Mouse (Mus musculus) liver, embryonic 14.5 days (tissue): ENCODE results near the gene Ptpn11. TPM values are rescaled to one million over a fixed set of nuclear protein-coding genes. Genes with fewer than 3 reads are reported as not detected.

ENCODE experiments used
- ATAC-seq: fragments of 200-750 bp; cut with Nextera tagmentation; 2 replicates; pipeline ENCODE4 v1.8.0; 2017; ENCODE audit warnings: moderate number of reproducible peaks, mild to moderate bottlenecking, moderate library complexity; ENCODE audit not compliant: insufficient read depth
- DNase-seq, 3 experiments: peaks; one replicate each; pipeline ENCODE4 v3.0.0-alpha.2; 2012 to 2013; ENCODE audit warnings: low read depth in 3 of 3, low spot score in 3 of 3
- H3K27ac ChIP-seq: fragments of 300-500 bp; sonication (generic); 2 replicates; pipeline ENCODE4 v1.5.1; 2014; ENCODE audit warnings: moderate library complexity, mild to moderate bottlenecking, control low read depth, inconsistent platforms
- H3K27me3 ChIP-seq: fragments of 300-500 bp; sonication (generic); 2 replicates; pipeline ENCODE4 v1.6.1; 2014; ENCODE audit warnings: mild to moderate bottlenecking, low read length, moderate library complexity; ENCODE audit not compliant: control insufficient read depth, insufficient read depth
- H3K36me3 ChIP-seq: fragments of 300-500 bp; sonication (generic); replicated peaks from 2 replicates; pipeline ENCODE4 v1.6.1; 2014; ENCODE audit warnings: low read depth; ENCODE audit not compliant: control insufficient read depth, insufficient read depth
- H3K4me1 ChIP-seq, 2 experiments: fragments of 200-500 bp in 1 of 2; fragments of 300-500 bp in 1 of 2; sonication (generic) in 1 of 2; replicated peaks; 2 replicates each; pipeline ENCODE4 v1.6.1; 2012 to 2014; ENCODE audit warnings: antibody characterized with exemption in 1 of 2, inconsistent platforms in 1 of 2, low read length in 1 of 2; ENCODE audit not compliant: control insufficient read depth in 2 of 2, insufficient read depth in 2 of 2
- H3K4me2 ChIP-seq: fragments of 300-500 bp; sonication (generic); 2 replicates; pipeline ENCODE4 v1.6.1; 2014; ENCODE audit warnings: low read depth, mild to moderate bottlenecking, control low read depth, moderate library complexity
- H3K4me3 ChIP-seq, 2 experiments: fragments of 200-500 bp in 1 of 2; fragments of 300-500 bp in 1 of 2; sonication (generic) in 1 of 2; 2 replicates each; pipeline ENCODE4 v1.5.1; 2012 to 2014; ENCODE audit warnings: low read depth in 2 of 2, low read length in 2 of 2, mild to moderate bottlenecking in 2 of 2, control low read depth in 1 of 2, inconsistent platforms in 1 of 2, moderate library complexity in 1 of 2; ENCODE audit not compliant: insufficient read depth in 1 of 2
- H3K9ac ChIP-seq: fragments of 300-500 bp; sonication (generic); replicated peaks from 2 replicates; pipeline ENCODE4 v1.6.1; 2014; ENCODE audit warnings: mild to moderate bottlenecking, control low read depth, moderate library complexity
- H3K9me3 ChIP-seq: fragments of 300-500 bp; sonication (generic); 2 replicates; pipeline ENCODE4 v1.6.1; 2016; ENCODE audit warnings: low read length, mixed read lengths; ENCODE audit not compliant: control insufficient read depth
- CTCF ChIP-seq: IDR thresholded peaks from 2 replicates; pipeline ENCODE4 v1.5.1; 2016; ENCODE audit warnings: antibody characterized with exemption, low read depth, control low read depth
- EP300 ChIP-seq: IDR thresholded peaks from 2 replicates; pipeline ENCODE4 v1.6.1; 2016; ENCODE audit warnings: antibody characterized with exemption, low read depth
- WGBS: fragments of 180-500 bp; shearing (Covaris S2); extraction: QIAGEN DNeasy Blood & Tissue Kit; methylation state at CpG from one replicate; pipeline ENCODE4 v1.1.7; 2014; ENCODE audit not compliant: insufficient replicate concordance; 5-methylcytosine and 5-hydroxymethylcytosine counted together
- polyA plus RNA-seq, 2 experiments: library from polyadenylated mRNA; depleted of rRNA in 1 of 2; stranded (reverse) in 1 of 2; unstranded in 1 of 2; fragments of >200 nt; fragmentation: Nextera tagmentation in 1 of 2; extraction: Ambion mirVana in 1 of 2; gene quantifications; 2 replicates each; pipeline versions ENCODE4 v1.2.1 to v1.2.3; 2012 to 2014

Gene Ptpn11
- polyA plus RNA-seq, 2 experiments = 10.0 to 13.7 TPM

DNA sequence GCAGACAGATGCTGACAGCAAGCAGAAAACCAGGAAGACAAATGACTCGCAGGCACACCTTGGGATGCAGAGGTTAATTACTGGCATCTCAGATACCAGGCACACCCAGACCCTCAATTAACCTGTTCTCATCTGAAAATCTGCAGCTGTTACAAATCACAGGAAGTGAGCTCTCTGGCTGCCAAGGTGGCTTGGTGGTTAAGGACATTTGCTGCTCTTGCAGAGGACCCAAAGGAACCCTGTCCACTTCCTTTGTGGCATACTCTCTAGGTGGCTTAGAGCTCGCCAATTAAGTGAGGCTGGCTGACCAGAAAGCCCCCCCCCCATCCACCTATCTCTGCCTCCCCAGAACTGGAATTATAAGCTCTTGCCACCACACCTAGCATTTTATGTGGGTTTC, 91.1 kb downstream of the Ptpn11 start:
- Histone ChIP-seq H3K27ac (no peak overlapping the region), H3K27me3 (no peaks in the 10 kb centered on the region), H3K4me3 (no peak overlapping the region), H3K4me1 (no peaks in the 10 kb centered on the region), H3K9me3 (no peaks in the 10 kb centered on the region), H3K9ac (no peak overlapping the region), H3K4me2 (no peak overlapping the region), H3K36me3 (no peaks in the 10 kb centered on the region)
- no peak for ATAC-seq
- no peak for TF ChIP-seq CTCF
- TF ChIP-seq EP300 = no peak
- DNase-seq = no peak
- 21% methylated on average over 2 of the region's 2 CpGs for WGBS

DNA sequence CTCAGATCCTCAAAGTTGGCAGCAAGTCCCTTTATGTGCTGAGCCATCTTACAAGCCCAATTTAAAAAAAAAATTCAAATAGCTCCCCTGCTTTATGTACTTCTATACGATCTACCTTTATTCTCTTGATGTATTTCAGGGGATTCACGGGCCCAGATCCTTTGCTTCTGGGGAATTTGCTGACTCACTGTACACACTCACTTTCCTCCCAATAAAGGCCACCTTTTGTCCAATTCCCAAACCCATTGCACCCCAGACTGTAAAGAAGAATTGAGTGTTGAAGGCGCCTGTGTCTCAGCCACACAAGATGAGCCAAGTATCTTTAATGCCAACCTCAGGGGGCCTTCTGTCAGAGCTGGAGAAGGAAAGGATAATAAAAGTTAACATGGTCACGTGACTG, 93.2 kb downstream of the Ptpn11 start:
- TF ChIP-seq CTCF (no peak), EP300 (no peak)
- H3K27ac ChIP-seq = no peak overlapping the region
- no peaks in the 10 kb centered on the region for H3K36me3 ChIP-seq
- no peak overlapping the region for H3K9ac ChIP-seq
- DNase-seq = no peak
- no peak overlapping the region for H3K4me2 ChIP-seq
- WGBS = 50% methylated on average over 4 of the region's 4 CpGs
- H3K4me3 ChIP-seq = no peak overlapping the region
- no peaks in the 10 kb centered on the region for H3K9me3 ChIP-seq
- no peak for ATAC-seq
- H3K27me3 ChIP-seq = no peaks in the 10 kb centered on the region
- no peaks in the 10 kb centered on the region for H3K4me1 ChIP-seq

GRCm38 (mm10) chr5:121096744-121097143, 94.5 kb downstream of the Ptpn11 start:
- ATAC-seq (no peak), DNase-seq (no peak)
- Histone ChIP-seq H3K4me3 (no peak overlapping the region), H3K9ac (no peak overlapping the region), H3K9me3 (no peaks in the 10 kb centered on the region), H3K4me1 (no peaks in the 10 kb centered on the region), H3K4me2 (no peak overlapping the region), H3K27me3 (no peaks in the 10 kb centered on the region), H3K27ac (no peak overlapping the region), H3K36me3 (no peaks in the 10 kb centered on the region)
- WGBS = 75% methylated on average over 5 of the region's 5 CpGs
- TF ChIP-seq CTCF (no peak), EP300 (no peak)

GRCm38 (mm10) chr5:121093281-121093680, 97.9 kb downstream of the Ptpn11 start:
- no peak for DNase-seq

GRCm38 (mm10) chr5:121089660-121090059, 101.5 kb downstream of the Ptpn11 start:
- 55% methylated on average over 7 of the region's 7 CpGs for WGBS
- no peak for ATAC-seq
- DNase-seq = no peak
- H3K4me2 ChIP-seq = no peak overlapping the region
- no peaks in the 10 kb centered on the region for H3K27me3 ChIP-seq
- H3K9me3 ChIP-seq = no peaks in the 10 kb centered on the region
- H3K27ac ChIP-seq = no peak overlapping the region
- no peak overlapping the region for H3K9ac ChIP-seq
- no peaks in the 10 kb centered on the region for H3K36me3 ChIP-seq
- no peak for TF ChIP-seq CTCF
- TF ChIP-seq EP300 = no peak
- H3K4me1 ChIP-seq = no peaks in the 10 kb centered on the region
- no peak overlapping the region for H3K4me3 ChIP-seq

More at GRCm38 (mm10) chr5:121093281-121093680, 97.9 kb downstream of the Ptpn11 start:
- H3K36me3 ChIP-seq = no peaks in the 10 kb centered on the region
- H3K27me3 ChIP-seq = no peaks in the 10 kb centered on the region
- no peaks in the 10 kb centered on the region for H3K9me3 ChIP-seq
- no peak overlapping the region for H3K9ac ChIP-seq
- H3K4me2 ChIP-seq = no peak overlapping the region
- no peak overlapping the region for H3K27ac ChIP-seq
- no peaks in the 10 kb centered on the region for H3K4me1 ChIP-seq
- H3K4me3 ChIP-seq = no peak overlapping the region
- ATAC-seq = no peak
- no peak for TF ChIP-seq CTCF
- TF ChIP-seq EP300 = no peak
- 44% methylated on average over 3 of the region's 3 CpGs for WGBS

DNA sequence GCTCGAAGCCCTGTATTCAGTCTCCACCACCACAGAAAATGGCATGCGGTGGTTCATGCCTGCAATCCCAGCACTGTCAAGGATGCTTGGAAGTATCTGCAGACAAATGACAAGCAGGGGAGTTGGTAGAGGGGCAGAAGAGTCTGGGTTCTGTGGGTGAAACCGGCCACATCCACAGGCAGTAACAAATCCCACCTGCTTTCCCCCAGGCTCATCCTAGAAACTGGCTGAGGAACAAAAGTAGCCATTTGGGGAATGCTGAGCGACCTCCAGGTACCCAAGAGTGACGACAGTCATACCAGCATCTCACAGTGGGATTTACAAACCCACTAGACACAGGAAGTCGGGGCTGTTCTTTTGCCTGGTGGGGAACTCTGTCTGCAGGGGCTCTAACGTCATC, 103.5 kb downstream of the Ptpn11 start:
- no peak for ATAC-seq
- WGBS = 38% methylated on average over 7 of the region's 7 CpGs

More for the DNA sequence above, 103.5 kb downstream of the Ptpn11 start:
- DNase-seq = no peak
- no peak overlapping the region for H3K27ac ChIP-seq
- no peaks in the 10 kb centered on the region for H3K27me3 ChIP-seq
- H3K36me3 ChIP-seq = no peaks in the 10 kb centered on the region
- H3K4me3 ChIP-seq = no peak overlapping the region
- no peak overlapping the region for H3K4me2 ChIP-seq
- H3K9ac ChIP-seq = no peak overlapping the region
- no peaks in the 10 kb centered on the region for H3K9me3 ChIP-seq
- no peaks in the 10 kb centered on the region for H3K4me1 ChIP-seq
- TF ChIP-seq EP300 (no peak), CTCF (no peak)
